Mouse (Mus musculus): Measurements from ENCODE around the gene Cdkn1a.
"Not testable (repeated sequence)": the region's sequence is repeated elsewhere in the genome, so short reads cannot be mapped to it uniquely, and the experiment has no call there.

Cdkn1a gene

DNA sequence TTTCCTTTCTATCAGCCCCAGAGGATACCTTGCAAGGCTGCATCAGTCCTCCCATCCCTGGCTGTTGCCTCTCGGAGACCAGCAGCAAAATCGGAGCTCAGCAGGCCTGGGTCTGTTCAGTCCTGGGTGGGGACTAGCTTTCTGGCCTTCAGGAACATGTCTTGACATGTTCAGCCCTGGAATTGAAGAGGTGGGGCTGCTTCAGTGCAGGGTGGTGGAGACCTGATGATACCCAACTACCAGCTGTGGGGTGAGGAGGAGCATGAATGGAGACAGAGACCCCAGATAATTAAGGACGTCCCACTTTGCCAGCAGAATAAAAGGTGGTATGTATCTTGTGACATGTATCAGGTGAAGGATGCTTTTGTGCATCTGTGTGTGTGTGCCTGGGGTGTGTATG lies at the start of gene Cdkn1a:
Gene Cdkn1a, plus strand, starts transcription at position 201 of the 400 bp plus-strand sequence.
- no peak for DNase-seq (ENCODE audit: low read depth, low spot score)

DNA sequence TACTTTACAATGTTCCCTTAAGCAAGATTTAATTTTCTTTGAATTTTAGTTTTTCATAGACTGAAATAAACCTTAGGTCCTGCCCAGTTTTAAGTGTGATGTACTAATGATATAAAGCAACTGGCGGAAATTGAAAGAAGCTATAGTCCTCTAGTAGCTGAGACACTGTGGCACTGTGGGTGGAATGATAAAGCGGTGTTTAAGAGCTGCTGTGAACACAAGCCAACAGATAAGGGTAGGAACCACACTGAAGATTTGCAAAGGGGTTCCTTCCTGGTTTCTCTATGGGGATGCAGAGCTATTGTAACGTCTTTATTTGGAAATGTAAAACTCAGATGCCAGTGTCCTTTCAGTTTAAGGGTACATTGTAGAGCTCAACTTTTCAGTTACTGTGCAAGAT lies 49.1 kb upstream of the Cdkn1a start:
- DNase-seq (ENCODE audit: low read depth, low spot score) = not testable (repeated sequence)

DNA sequence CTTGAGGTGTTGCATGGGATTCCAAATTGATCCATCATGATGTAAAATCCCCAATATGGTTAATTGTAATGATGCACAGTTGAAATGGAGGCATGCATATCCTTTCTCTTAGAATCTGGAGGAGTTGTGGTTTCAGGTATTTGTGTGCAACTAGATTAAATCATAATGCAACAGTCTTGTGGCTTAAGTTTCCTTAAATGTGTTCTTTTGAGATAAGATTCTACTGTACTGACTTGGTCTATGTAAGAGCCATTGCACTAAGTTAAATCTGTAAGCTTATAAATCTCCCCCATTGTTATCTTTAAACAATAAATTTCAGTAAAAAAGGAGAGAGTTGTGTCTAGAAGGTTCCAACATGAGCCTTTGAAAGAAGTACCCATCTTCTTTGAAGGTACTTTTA lies 48.2 kb upstream of the Cdkn1a start:
- DNase-seq (ENCODE audit: low read depth, low spot score) = no peak

GRCm38 (mm10) chr17:29043583-29043982 lies 47.2 kb upstream of the Cdkn1a start:
- DNase-seq (ENCODE audit: low read depth, low spot score) = no peak

DNA sequence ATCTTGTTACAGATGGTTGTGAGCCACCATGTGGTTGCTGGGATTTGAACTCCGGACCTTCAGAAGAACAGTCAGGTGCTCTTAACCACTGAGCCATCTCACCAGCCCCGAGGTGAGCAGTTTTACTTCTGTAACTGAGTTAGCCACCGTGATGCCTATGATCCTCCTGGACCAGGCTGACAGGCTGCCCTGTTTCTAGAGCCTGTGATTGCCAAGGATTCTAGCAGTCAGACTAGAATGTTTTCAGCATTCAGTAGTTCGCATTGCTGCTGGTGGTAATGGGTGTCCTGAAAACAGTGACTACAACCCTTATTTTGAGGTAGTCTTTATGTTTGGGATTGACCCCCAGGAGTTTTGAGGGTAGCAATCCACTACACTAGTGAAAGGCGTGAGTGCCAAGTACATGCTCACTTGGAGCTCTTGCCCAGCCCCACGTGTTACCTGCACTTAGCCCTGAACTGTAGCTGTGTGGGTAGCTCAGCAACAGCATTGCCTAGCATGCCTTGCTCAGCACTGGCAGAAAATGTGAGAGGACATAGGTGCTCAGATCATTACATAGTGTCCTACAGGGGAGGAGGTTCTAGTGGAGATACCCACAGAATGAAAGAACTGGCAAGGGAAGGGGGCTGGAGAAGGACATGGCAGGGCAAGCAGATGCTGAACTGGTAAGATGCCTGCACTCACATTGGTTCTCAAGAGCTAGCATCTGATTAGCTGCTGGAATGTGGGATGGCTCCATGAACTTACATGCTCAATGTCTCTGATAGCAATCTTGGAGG lies 46.4 kb upstream of the Cdkn1a start:
- no peak for DNase-seq (ENCODE audit: low read depth, low spot score)

DNA sequence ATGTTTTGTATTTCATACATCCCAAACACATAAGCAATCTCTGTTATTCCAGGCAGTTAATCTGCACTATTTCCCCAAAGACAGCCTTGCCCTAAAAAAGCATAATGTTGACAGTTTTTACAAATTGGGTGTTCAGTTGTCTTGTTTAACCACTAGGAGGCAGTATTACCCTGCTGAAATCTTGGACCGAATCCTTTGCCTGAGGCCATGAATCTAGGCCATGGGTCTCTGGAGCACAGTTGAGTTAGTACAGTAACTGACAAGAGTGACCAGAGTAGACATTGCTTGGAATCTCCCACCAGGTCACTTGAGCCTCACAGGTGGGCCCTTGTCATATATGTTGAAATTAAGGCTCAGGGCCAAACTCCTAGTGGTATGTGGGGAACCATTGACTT lies 45.9 kb upstream of the Cdkn1a start:
- DNase-seq (ENCODE audit: low read depth, low spot score) = peak; percentile 81

DNA sequence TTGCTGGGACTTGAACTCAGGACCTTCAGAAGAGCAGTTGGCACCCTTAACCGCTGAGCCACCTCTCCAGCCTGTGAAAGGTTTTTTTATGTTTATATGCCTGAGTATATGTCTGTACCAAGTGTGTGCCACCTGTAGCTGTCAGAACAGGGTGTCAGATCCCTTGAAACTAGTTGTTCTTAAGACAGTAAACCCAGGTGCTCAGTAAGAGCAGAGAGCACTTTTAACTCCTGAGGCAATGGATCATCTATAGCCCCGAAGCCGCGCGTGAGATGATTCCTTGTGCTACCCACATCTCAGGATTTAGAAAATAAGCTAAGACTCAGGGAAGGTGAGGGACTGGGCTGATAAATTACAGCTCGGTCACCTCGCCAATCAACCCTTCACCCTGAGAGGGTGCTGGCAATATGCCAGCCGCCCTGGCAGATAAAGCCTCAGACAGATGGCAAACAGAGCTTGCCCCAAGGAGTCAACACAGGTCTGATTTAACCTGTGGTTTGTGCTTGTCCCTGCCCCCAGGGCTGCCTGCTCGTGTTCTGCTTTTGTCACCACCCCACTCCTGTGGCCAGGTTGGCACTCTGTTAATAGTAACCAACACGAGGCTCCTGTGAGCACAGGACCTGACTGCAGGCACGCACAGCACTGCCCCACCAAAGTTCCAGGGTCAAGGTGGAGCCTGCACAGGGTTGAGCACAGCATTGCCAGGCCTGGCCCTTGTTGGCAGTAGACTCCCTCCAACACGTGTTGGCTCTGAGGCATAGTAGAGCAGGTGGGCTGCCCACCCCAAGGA lies 44.8 kb upstream of the Cdkn1a start:
- DNase-seq (ENCODE audit: low read depth, low spot score) = no peak

DNA sequence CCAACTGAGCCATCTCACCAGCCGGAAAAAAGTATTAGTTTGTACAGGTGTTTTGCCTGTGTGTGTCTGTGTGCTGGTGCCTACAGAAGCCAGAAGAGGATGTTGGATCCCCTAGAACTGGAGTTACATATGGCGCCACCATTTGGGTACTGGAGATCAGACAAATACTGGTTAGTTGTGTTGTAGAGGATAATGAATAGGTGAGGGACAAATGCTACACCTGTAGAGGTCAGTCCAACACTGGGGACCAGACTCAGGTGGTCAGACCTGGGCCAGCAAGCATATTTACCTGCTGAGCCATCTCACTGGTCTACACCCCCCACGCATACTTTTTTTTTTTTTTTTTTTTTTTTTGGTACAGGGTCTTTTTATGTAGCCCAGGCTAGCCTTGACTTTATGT lies 43.9 kb upstream of the Cdkn1a start:
- peak; percentile 58 for DNase-seq (ENCODE audit: low read depth, low spot score)

DNA sequence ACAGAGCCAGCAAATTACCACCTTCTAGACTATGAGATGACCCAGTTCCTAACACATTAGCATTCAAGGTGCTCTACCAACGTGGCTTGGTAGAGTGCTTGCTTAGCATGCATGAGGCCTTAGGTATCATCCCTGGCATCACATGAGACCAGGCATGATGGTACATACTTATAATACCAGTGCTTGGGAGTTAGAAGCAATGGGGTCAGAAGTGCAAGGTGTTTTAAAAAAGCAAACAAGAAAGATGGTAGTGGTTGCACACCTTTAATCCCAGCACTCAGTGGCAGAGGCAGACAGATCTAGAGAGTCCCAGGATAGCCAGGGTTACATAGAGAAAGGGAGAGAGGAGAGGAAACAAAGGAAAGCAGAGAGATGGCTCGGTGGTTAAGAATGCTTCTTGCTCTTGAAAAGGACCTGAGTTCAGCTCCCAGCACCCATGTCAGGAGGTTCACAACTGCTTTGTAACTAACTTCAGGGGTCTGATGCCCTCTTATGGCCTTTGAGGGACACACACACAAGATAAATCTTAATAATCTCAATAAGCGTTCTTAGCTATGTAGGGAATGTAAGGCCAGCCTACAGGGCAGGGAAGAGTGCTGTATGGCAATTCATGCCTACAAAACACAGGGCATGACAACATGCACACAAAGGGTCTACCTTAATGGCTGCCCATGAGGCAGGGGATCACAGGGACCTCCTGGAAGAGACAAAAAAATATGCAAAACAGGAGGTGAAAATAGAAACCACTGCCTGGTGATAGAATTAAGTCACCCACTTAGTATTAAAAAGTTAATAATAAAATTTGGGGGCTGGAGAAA lies 42.9 kb upstream of the Cdkn1a start:
- DNase-seq (ENCODE audit: low read depth, low spot score) = peak; percentile 44

- peak; percentile 71 for DNase-seq (ENCODE audit: low read depth, low spot score)
These were observed 41.8 kb upstream of the Cdkn1a start for GRCm38 (mm10) chr17:29048748-29049507.

- DNase-seq (ENCODE audit: low read depth, low spot score) = peak; percentile 11
These were observed 41.3 kb upstream of the Cdkn1a start for GRCm38 (mm10) chr17:29049508-29049889.

DNA sequence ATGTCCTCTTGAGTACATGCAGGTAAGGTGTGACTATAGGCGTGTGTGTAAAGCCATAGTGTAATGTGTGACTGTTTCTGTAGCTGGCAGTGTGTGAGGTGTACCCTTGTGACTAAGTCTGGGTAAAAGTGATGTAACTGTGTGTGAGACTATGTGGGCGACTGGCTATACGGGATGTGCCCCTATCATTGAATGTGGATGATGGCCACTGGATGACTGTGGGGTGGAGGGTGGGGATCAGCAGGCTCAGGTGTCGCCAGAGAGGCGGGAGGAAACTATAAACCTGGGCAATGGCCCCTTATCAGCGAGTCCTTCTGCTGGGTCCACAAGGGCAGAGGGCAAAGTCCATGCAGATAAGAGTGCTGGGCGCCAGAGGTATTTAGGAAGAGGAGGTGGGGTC lies 40.9 kb upstream of the Cdkn1a start:
- DNase-seq (ENCODE audit: low read depth, low spot score) = peak; percentile 16

DNA sequence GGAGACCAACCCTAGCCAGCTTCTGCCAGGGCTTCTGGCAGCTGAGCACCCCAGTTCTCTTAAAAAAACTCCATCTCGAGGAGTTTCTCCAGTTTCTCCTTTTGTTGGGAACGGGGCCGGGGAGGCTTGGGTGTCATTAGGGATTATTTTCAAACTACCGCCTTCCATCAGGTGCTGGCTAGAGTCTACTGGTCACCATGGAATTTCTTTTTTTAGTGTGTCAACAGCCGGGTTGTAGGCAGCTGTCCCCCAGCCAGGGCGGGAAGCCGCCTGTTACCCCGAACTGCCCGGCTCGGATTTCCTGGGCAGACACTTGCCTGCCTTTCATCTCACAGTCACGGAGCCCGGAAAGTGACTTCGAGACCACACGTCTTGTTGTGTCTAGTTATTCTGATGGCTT lies 40.0 kb upstream of the Cdkn1a start:
- DNase-seq (ENCODE audit: low read depth, low spot score) = peak; percentile 11

DNA sequence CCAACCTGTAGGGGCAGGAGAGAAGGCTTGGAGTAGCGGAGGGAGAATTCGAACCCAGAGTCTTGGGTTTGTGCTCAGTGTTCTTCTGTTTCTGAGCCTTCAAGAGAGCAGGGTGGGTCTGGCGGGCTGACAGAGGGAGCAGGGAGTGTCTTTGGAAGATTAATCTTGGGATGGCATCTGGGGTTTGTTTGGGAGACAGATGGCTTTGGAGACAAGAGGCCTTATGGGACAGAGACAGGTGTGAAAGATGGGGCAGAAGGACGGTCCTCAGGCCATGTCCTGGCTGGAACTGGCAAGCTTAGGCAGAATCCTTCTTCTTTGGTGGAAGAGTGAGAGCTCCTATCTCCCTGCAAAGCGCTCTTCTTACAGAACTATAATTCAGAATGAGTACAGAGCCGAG lies 37.7 kb upstream of the Cdkn1a start:
- peak; percentile 17 for DNase-seq (ENCODE audit: low read depth, low spot score)

DNA sequence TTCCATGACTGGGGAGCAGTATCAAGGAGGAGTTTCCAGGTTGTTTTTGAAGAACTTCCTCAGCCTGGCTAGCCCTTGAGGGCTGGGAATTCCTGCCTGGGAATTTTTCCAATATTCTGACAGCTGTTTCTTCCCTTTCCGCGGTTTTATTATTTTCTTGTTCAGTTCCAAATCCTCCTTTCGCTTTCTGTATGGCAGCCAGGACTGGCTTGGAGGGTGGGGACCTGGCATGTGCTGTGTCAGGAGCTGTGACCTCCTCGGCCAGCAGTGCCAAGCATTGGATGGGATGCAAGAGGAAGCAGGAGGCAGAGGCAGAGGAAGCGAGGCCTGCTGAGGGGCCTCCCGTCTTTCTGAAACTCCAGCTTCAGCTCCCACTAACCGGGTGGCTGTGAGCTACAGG lies 36.9 kb upstream of the Cdkn1a start:
- no peak for DNase-seq (ENCODE audit: low read depth, low spot score)

DNA sequence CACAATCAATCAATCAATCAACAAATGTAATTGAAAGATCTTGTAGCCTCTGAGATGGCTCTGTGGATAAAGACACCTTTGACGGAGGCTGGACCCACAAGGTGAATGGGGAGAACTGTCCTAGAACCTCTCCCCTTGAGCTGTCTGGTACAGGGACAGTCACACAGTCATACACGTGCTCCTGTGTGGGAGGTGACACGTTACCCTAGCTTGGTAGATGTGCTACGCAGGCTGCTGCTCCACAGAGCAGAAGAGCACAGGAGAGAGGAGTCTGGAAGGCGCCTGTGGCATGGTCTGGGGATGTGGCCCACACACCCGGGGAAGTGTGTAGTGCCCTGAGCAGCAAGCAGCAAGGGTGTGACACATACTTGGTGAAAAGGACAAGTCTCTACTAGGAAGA lies 36.3 kb upstream of the Cdkn1a start:
- DNase-seq (ENCODE audit: low read depth, low spot score) = no peak

GRCm38 (mm10) chr17:29055586-29055985 lies 35.2 kb upstream of the Cdkn1a start:
- no peak for DNase-seq (ENCODE audit: low read depth, low spot score)

DNA sequence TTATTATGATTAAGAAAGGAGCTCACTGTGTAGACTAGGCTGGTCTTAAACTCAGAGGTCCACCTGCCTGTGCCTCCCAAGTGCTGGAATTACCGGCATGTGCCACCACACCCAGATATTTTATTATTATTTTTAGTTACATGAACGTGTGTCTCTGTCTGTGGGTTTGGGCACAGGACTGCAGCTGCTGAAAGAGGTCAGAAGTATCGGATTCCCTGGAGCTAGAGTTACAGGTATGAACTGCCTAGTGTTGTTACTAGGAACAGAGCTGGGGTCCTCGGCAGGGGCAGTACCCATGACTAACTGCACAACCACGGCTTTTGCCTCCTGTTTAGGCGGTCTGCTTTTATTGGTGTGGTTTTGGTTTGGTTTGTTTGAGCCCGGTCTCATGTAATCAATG lies 34.6 kb upstream of the Cdkn1a start:
- DNase-seq (ENCODE audit: low read depth, low spot score) = no peak

- DNase-seq (ENCODE audit: low read depth, low spot score) = peak; percentile 95
These were observed 34.1 kb upstream of the Cdkn1a start for GRCm38 (mm10) chr17:29056699-29057151.

- DNase-seq (ENCODE audit: low read depth, low spot score) = peak; percentile 57
These were observed 33.4 kb upstream of the Cdkn1a start for GRCm38 (mm10) chr17:29057361-29057890.

DNA sequence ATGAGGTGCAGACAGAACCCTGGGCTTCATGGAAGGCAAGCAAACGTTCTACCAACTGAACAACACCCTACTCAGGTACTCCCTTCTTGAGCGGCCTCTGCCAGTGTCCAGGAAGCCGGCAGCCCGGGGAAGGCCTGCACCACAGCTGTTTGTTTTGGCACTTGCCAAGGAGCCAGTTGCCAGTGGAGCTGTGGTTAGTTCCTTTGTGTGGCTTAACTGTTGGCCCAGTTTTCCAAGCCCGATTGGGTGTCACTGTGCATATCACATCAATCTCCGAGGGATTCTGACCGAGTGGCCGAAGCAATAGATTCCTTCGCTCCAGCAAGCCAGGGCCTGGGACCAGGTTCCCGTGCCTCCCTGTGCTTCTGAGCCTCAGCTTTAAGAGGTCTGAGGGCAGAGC lies 32.8 kb upstream of the Cdkn1a start:
- no peak for DNase-seq (ENCODE audit: low read depth, low spot score)
